Mouse (Mus musculus): ENCODE results near the gene AW549877.

Gene AW549877

GRCm38 (mm10) chr15:3984876-3985275, 10.7 kb downstream of the AW549877 start:
- DNase-seq (ENCODE audit: low spot score in 2 of 2) = no peak

GRCm38 (mm10) chr15:3982732-3983131, 12.8 kb downstream of the AW549877 start:
- no peak for DNase-seq (ENCODE audit: low spot score in 2 of 2)

DNA sequence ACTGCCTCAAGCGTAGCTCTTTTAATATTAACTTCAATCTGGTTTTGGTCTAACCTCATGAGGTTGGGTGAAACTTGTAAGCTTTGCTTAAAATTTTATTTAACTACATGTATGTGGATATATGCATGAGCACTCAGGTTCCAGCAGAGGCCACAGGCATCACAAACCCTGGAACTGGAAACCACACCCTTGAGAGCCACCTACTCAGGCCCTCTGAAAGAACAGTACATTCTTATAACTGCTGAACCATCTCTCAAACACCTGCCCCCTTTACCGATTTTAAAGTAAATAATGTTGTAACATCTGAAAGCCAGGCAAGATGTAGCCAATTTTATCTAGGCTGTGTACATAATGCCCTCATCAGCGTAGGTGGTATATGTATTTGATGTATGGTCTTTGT, 15.7 kb downstream of the AW549877 start:
- no peak for DNase-seq (ENCODE audit: low spot score in 2 of 2)

DNA sequence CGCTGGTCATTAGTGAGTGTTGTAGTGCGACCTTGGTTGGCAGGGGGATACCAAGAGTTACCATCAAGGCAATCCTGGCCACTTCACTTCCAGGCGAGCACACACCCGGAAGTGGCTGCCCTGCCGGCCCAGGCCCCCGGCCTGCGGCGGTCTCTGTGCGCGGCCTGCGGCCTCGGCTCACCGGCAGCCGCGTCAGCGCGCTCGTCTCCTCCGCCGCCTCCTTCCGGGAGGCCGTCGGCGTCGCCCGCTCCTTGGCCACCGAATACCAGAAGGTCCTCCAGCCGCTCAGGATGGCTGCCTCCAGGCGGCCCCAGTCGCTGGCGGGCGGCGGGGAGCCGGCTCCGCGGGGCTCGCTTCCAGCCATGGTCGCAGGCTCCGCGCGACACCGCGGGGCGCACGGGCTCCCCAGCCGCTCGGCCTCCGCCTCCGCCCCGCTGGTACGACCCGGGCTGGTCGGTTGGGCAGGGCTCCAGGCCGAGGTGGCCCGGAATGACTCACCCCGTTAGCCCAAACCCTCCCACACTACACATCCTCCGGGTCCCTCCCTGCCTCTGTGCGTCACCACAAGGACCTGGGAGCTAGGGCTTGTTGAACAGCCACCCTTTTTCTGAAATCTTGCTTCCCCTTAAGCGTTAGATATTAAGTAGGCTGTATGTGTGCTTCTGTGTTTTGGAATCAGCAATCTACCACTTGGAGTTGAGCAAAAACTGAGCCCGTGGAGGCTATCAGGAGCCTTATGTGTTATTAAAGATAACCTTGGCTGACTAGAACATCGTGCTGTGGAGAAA, 16.3 kb downstream of the AW549877 start, which contains the start of gene Fbxo4:
Gene Fbxo4 (minus strand): TSS at position 513 of the 788 bp plus-strand sequence.
- DNase-seq (ENCODE audit: low spot score in 2 of 2) = peak; percentile 66 to 84

DNA sequence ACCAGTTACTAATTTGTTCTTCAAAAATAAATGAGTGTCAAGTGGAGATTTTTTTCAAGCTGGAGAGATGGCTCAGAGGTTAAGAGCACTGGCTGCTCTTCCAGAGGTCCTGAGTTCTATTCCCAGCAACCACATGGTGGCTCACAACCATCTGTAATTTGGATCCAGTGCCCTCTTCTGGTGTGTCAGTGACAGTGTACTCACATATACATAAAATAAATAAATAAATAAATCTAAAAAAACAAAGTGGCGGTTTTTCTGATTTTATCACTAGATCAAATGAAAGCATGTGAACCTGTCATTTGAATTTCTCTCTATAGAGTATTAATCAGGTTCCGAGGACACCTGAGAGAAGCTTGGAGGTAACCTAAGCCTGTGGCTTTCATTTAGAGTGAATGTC, 17.3 kb downstream of the AW549877 start:
- DNase-seq (ENCODE audit: low spot score in 2 of 2) = no peak

GRCm38 (mm10) chr15:3973300-3973699, 22.2 kb downstream of the AW549877 start:
- no peak for DNase-seq (ENCODE audit: low spot score in 2 of 2)

GRCm38 (mm10) chr15:3970193-3970592, 25.4 kb downstream of the AW549877 start:
- no peak for DNase-seq (ENCODE audit: low spot score in 2 of 2)

- DNase-seq (ENCODE audit: low spot score in 2 of 2) = no peak
Measured at GRCm38 (mm10) chr15:3969743-3970142, 25.8 kb downstream of the AW549877 start.

DNA sequence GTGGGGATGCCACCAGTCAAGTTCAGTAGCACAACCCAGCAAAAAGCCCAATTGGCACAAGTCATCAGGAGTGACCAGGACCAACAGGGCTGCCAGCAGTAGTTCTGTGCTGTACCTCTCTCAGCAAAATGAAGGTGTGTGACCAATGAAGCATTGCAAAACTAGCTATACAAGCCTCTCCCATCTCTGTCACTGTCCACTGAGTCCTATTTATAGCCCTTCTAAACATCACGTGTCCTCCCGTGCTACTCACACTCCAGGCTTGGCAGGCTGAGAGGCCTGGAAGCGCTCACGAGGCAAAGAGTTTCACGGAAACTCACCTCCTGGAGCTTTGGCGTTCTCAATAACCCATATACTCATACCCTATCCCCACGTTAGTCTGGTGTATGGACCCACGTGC, 33.3 kb downstream of the AW549877 start:
- DNase-seq (ENCODE audit: low spot score in 2 of 2) = no peak

- no peak for DNase-seq (ENCODE audit: low spot score in 2 of 2)
Measured at GRCm38 (mm10) chr15:3960094-3960493, 35.5 kb downstream of the AW549877 start.

DNA sequence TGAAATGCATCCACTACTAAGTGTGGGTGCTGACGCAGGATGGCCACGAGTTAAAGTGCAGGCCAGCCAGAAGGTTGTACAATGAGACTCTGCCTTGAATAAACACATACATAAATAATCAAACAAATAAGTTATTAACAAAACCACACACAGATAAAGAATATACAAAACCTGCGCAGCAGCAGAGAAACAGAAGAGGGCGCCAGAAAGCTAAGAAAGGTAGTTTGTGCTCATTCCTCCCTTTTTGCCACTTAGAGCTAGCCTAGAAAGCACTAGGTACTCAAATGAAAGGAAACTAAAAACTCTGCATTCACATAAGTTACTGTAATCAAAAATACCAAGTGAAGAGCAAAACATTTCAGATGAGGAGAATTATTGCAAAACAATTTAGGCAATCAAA, 37.6 kb downstream of the AW549877 start:
- peak in 1 of 2 experiments; percentile 28 for DNase-seq (ENCODE audit: low spot score in 2 of 2)

- no peak for DNase-seq (ENCODE audit: low spot score in 2 of 2)
Measured at GRCm38 (mm10) chr15:3954971-3955370, 40.6 kb downstream of the AW549877 start.

- DNase-seq (ENCODE audit: low spot score in 2 of 2) = no peak
Measured at GRCm38 (mm10) chr15:3938132-3938531, 57.4 kb downstream of the AW549877 start.

DNA sequence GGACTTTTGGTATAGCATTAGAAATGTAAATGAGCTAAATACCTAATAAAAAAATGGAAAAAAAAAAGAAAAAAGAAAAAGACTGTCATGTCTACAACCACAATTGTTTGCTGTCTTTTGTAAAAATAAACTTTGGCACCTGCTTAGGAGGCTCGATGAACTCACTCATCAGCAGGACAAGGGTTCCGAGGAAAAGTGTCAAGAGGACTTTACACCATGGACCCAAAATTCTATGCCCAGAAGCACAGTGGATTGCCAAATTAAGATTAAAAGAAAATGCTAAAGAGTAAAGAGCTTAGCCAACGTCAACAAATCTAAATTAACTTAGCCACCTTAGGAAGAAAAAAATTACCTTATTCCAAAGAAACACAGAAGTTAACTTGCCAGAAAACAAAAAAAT, 59.5 kb downstream of the AW549877 start:
- no peak for DNase-seq (ENCODE audit: low spot score in 2 of 2)

DNA sequence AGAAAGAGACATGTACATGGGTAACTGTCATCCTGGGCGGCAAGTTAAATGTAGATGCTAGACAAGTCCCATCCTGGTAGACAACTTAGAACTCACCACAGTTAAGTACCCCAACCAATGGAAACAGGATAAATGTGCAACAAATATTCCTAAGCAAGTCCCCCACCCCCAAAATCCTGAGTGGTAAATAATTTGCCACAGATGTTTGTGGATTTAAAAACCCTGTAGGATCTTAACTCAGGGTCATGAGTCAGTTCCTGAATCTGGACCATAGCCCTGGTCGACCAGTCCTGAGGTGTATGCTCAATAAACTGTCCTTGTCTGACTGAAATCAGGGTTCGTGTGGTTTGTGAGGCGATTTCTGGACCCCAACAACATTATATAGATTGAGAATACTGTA, 62.1 kb downstream of the AW549877 start:
- no peak for DNase-seq (ENCODE audit: low spot score in 2 of 2)
